Mouse (Mus musculus) embryonic facial prominence, embryonic 11.5 days (tissue): Measurements from ENCODE around the gene Pkm. TPM values are rescaled to one million over a fixed set of nuclear protein-coding genes. Genes with fewer than 3 reads are reported as not detected.

Experiments
- ATAC-seq: fragments of 200-750 bp; cut with Nextera tagmentation; replicated peaks from 2 replicates; pipeline ENCODE4 v1.8.0; 2017; ENCODE audit warnings: low read depth; ENCODE audit not compliant: insufficient number of reproducible peaks, low FRiP score, low TSS enrichment
- DNase-seq: peaks from one replicate; pipeline ENCODE4 v3.0.0-alpha.2; 2015; ENCODE audit warnings: low spot score
- H3K27ac ChIP-seq: fragments of 300-500 bp; sonication (generic); replicated peaks from 2 replicates; pipeline ENCODE4 v1.5.1; 2014; ENCODE audit warnings: mild to moderate bottlenecking, low read depth, low read length, control low read depth
- H3K27me3 ChIP-seq: fragments of 300-500 bp; sonication (generic); 2 replicates; pipeline ENCODE4 v1.6.1; 2014; ENCODE audit warnings: mild to moderate bottlenecking, low read length, moderate library complexity, mixed read lengths; ENCODE audit not compliant: control insufficient read depth, insufficient read depth
- H3K36me3 ChIP-seq: fragments of 300-500 bp; sonication (generic); replicated peaks from 2 replicates; pipeline ENCODE4 v1.6.1; 2014; ENCODE audit warnings: low read depth, mild to moderate bottlenecking, low read length, moderate library complexity, mixed read lengths; ENCODE audit not compliant: control insufficient read depth, insufficient read depth
- H3K4me1 ChIP-seq: fragments of 300-500 bp; sonication (generic); 2 replicates; pipeline ENCODE4 v1.6.1; 2014; ENCODE audit warnings: low read length, mixed read lengths; ENCODE audit not compliant: control insufficient read depth, insufficient read depth
- H3K4me2 ChIP-seq: fragments of 300-500 bp; sonication (generic); 2 replicates; pipeline ENCODE4 v1.6.1; 2014; ENCODE audit warnings: low read depth, mild to moderate bottlenecking, control low read depth, low read length, moderate library complexity
- H3K4me3 ChIP-seq: fragments of 300-500 bp; sonication (generic); 2 replicates; pipeline ENCODE4 v1.5.1; 2014; ENCODE audit warnings: low read depth, low read length, control low read depth
- H3K9ac ChIP-seq: fragments of 300-500 bp; sonication (generic); replicated peaks from 2 replicates; pipeline ENCODE4 v1.6.1; 2014; ENCODE audit warnings: mild to moderate bottlenecking, control low read depth, low read length
- H3K9me3 ChIP-seq: fragments of 300-500 bp; sonication (generic); replicated peaks from 2 replicates; pipeline ENCODE4 v1.6.1; 2016; ENCODE audit warnings: mild to moderate bottlenecking, low read length, inconsistent platforms, mixed read lengths; ENCODE audit not compliant: control insufficient read depth
- WGBS: fragments of 180-500 bp; shearing (Covaris S2); extraction: QIAGEN DNeasy Blood & Tissue Kit; methylation state at CpG from one replicate; pipeline ENCODE4 v1.1.7; 2014; 5-methylcytosine and 5-hydroxymethylcytosine counted together
- polyA plus RNA-seq: library from polyadenylated mRNA; unstranded; fragments of >200 nt; fragmentation: Nextera tagmentation; extraction: Ambion mirVana; gene quantifications from 2 replicates; pipeline ENCODE4 v1.2.1, GENCODE M21; 2014

Gene Pkm
- polyA plus RNA-seq, 1 experiment from 2014 or later = 1,805 TPM

DNA sequence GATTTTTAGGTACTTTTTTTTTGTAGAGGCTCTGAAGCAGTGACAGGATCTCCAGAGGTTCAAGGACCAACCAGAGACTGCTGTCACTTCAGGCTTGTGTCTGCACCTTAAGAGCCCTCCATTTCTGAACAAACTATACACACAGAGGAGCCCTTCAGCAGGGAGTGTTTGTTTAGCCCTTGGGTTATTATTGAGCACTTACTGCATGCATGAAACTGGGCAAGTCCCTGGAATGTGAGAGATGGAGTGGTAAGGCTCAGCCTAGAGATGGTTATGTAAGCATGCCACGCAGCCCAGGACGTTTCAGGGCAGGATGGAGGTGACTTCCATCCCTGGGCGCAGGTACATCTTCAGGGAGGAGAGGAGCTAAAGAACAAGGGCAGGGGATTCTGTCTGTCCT is 40.2 kb downstream of the Pkm start:
- DNase-seq (no peak), ATAC-seq (no peak)
- H3K4me3 ChIP-seq = no peak overlapping the region
- H3K9ac ChIP-seq = no peak overlapping the region
- H3K36me3 ChIP-seq = no peaks in the 10 kb centered on the region
- H3K27me3 ChIP-seq = 0 out of 2 replicates have a peak, but pooled peaks cover 2% of the 10 kb centered on the region
- H3K27ac ChIP-seq = no peak overlapping the region
- no peaks in the 10 kb centered on the region for H3K9me3 ChIP-seq
- WGBS = 76% methylated on average over 3 of the region's 3 CpGs
- H3K4me2 ChIP-seq = no peak overlapping the region
- no peaks in the 10 kb centered on the region for H3K4me1 ChIP-seq

DNA sequence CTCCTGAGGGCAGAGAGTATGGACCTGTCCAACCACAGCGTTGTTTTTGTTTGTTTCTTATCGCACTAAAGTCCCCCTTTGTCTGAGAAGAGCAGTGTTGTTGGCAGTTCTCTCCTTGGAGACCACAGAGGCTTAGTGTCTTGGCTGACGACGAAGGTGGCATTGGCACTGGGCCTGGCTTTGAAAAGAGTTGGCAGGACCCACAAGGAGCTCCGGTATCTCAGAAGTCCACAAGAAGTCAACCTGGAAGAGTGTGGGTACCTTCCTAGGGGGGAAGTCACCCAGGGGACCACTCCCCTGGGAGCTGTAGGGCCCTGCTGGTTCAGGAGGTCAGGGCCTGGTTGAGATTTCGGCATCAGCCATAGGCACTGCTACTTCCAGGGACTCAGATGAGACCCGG is 44.9 kb downstream of the Pkm start:
- ATAC-seq (no peak), DNase-seq (no peak)
- Histone ChIP-seq H3K27me3 (no peaks in the 10 kb centered on the region), H3K4me1 (no peaks in the 10 kb centered on the region), H3K4me3 (no peak overlapping the region), H3K9me3 (no peaks in the 10 kb centered on the region), H3K36me3 (no peaks in the 10 kb centered on the region), H3K9ac (no peak overlapping the region), H3K27ac (no peak overlapping the region), H3K4me2 (no peak overlapping the region)
- WGBS = 82% methylated on average over 7 of the region's 7 CpGs

DNA sequence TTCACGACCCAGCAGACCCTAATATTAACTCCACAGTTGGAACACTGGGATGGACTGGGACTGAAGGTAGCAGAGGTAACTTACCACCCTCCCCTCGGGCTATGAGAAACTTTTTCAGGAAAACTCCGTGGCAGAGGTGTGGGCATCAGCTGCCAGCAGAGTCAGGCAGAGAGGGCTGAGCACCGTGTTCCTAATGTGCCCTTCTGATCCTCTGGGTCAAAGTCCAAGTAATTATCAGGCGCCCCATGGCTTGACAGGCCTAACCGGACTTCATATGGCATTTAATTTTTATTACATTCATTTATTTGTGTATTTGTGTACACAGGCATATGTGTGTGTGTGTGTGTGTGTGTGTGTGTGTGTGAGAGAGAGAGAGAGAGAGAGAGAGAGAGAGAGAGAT is 46.9 kb downstream of the Pkm start:
- DNase-seq (no peak), ATAC-seq (no peak)
- H3K4me1 ChIP-seq = no peaks in the 10 kb centered on the region
- no peaks in the 10 kb centered on the region for H3K9me3 ChIP-seq
- no peak overlapping the region for H3K27ac ChIP-seq
- H3K4me3 ChIP-seq = no peak overlapping the region
- H3K4me2 ChIP-seq = no peak overlapping the region
- WGBS = 63% methylated on average over 6 of the region's 6 CpGs
- H3K27me3 ChIP-seq = no peaks in the 10 kb centered on the region
- H3K9ac ChIP-seq = no peak overlapping the region
- no peaks in the 10 kb centered on the region for H3K36me3 ChIP-seq

DNA sequence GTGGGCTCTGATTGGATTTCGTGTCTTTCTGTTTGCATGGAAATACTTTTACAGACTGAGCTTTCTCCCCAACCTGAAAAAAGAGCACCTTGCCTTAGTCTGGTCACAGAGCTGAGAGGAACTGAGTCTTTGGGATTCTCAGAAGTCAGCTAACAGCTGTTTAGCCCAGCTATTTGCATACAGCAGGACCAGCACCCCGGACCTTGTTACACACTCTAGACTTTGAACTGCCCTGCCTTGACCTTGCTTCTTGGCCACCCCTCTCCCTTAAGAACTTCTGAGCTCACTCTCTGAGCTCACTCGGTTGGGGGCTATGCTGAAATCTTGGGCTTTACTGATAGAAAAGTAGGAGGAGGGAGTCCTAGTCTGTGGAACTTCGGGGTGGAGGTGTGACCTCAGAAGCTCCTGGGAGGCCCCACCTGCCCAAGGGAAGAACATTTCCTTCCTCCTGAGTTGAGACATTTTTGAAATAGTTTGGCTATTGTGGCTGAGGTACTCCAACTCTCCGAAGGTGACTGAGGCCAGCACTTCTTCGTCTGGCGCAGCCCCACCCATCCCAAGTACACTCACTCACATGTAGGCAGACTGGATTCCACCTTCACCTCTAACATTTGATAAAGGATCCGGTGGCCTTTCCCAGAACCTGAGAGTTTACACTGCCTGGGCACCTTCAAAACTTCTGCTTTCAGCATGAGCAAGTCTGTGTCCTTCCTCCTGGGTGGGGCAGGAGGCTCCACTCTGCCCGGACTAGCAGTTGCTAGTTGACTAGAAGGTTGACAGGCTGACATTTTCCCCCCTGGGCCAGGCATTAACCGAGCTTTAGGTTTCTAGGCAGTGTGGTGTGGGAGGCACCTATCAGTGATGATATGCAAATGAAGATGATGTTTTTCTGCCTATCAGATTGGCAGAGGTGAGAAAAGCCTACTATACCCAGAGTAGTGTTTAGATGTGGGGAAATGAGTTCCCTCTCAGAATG is 51.0 kb downstream of the Pkm start:
- no peaks in the 10 kb centered on the region for H3K4me1 ChIP-seq
- DNase-seq (no peak), ATAC-seq (no peak)
- no peak overlapping the region for H3K27ac ChIP-seq
- no peak overlapping the region for H3K9ac ChIP-seq
- H3K9me3 ChIP-seq = no peaks in the 10 kb centered on the region
- no peaks in the 10 kb centered on the region for H3K36me3 ChIP-seq
- WGBS = 56% methylated on average over 10 of the region's 10 CpGs
- no peaks in the 10 kb centered on the region for H3K27me3 ChIP-seq
- no peak overlapping the region for H3K4me2 ChIP-seq
- H3K4me3 ChIP-seq = no peak overlapping the region

DNA sequence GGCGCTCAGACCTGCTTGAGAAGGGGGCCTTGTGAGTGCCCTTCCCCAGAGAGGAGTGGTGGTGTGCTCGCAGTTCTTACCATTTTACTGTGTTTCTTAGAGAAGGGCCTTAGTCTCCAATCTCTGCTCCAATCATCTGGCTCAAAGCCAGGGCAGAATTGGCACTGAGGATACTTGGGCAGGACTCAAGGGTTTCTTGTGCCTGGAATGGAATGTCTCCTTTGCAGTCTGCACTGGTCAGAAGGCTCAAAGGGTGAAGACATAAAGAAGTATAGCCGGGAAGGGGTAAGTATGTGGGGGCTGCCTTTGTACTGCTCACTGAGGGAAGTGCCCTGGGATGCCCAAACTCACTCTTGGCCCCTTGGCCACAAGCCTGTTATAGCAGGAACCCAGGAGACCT is 53.1 kb downstream of the Pkm start:
- H3K27me3 ChIP-seq = no peaks in the 10 kb centered on the region

DNA sequence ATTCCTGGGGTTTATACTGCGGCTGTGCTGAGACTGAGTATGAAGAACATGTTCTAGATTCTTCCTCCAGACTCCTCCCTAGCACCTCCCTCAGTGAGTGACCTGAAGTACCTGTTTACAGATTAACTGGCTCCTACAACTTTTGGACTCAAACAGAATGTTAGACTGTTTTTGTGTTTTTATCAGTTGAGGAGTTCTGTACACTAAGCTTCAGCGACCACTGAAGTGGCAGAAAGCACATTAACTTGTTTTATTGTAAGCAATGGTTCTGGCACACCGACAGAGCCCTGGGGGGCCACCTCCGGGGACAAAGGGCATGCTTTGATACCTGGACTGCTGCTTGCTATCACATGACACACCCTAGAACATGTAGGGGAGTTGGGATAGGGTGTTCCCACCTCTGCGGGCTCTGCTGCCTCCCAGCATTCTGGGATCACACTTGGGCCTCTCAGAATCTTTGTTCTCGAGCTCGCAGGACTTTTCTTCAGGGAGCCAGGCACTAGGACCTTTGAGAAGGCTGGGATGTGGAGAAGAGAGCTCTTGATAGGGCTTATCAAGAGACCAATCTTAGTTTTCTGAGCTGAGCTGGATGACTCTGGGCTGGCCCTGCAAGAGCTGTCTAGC is 60.2 kb downstream of the Pkm start:
- Histone ChIP-seq H3K4me3 (no peak overlapping the region), H3K9ac (no peak overlapping the region), H3K9me3 (no peaks in the 10 kb centered on the region), H3K36me3 (no peaks in the 10 kb centered on the region), H3K4me2 (no peak overlapping the region), H3K27me3 (no peaks in the 10 kb centered on the region), H3K4me1 (no peaks in the 10 kb centered on the region), H3K27ac (no peak overlapping the region)
- ATAC-seq (no peak), DNase-seq (no peak)
- WGBS = 77% methylated on average over 7 of the region's 7 CpGs

More for the DNA sequence above, 53.1 kb downstream of the Pkm start:
- H3K9me3 ChIP-seq = no peaks in the 10 kb centered on the region
- no peak for ATAC-seq
- no peak overlapping the region for H3K9ac ChIP-seq
- DNase-seq = no peak
- WGBS = 84% methylated on average over 3 of the region's 3 CpGs
- H3K4me1 ChIP-seq = no peaks in the 10 kb centered on the region
- no peak overlapping the region for H3K4me2 ChIP-seq
- H3K36me3 ChIP-seq = no peaks in the 10 kb centered on the region
- no peak overlapping the region for H3K4me3 ChIP-seq
- H3K27ac ChIP-seq = no peak overlapping the region

DNA sequence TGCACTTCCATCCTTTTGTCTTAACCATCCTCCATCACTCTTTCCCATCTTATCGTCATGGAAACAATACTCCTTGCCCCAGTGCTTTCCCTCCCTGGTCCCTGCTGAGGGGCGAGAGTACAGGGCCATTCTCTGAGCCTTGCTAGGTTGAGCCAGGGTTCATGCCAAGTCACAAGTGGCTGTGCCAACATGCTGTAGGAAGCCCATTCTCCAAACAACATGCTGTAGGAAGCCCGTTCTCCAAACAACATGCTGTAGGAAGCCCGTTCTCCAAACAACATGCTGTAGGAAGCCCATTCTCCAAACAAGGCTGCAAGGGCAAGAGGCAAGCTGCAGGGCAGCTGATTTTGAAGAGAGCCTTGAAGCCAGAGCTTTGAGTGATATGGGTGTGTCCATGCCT is 62.1 kb downstream of the Pkm start:
- Histone ChIP-seq H3K4me3 (no peak overlapping the region), H3K9me3 (no peaks in the 10 kb centered on the region), H3K4me1 (no peaks in the 10 kb centered on the region), H3K27ac (no peak overlapping the region), H3K4me2 (no peak overlapping the region), H3K36me3 (no peaks in the 10 kb centered on the region), H3K9ac (no peak overlapping the region), H3K27me3 (no peaks in the 10 kb centered on the region)
- DNase-seq (no peak), ATAC-seq (no peak)
- 84% methylated on average over 4 of the region's 4 CpGs for WGBS

DNA sequence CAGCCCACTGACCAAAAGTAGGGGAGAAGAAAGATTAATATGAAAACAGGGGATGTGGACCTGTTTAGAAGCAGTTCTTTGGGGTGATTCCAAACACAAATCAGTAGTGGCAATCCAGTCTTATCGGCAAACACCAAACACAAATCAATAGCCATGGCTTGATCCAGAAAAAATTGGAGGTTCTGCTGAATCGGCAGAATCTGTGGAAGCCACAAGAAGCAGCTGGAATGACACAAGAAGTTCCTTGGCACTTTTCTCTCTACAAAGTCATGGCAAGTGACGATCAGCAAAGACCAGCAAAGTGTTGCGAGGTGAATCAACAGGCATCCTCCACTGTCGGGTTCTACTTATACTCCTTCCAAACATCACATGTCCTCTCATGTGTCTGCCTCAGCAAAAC is 65.0 kb downstream of the Pkm start:
- 89% methylated on average over 5 of the region's 5 CpGs for WGBS
- Histone ChIP-seq H3K4me1 (no peaks in the 10 kb centered on the region; the same call in 1 of the 2 replicates), H3K9me3 (no peaks in the 10 kb centered on the region), H3K4me2 (no peak overlapping the region), H3K36me3 (no peaks in the 10 kb centered on the region), H3K27ac (no peak overlapping the region), H3K9ac (no peak overlapping the region), H3K27me3 (no peaks in the 10 kb centered on the region), H3K4me3 (no peak overlapping the region)
- ATAC-seq = no peak
- no peak for DNase-seq
